Mouse (Mus musculus) cerebellum, adult 9-10 months (tissue): ENCODE measurements at regions not wholly inside any gene's neighbourhood (a gene's known extent, or its start where the extent isn't known, plus 50 kb on each side); places are given as distances from the start of the nearest gene placed in this dataset.

ENCODE experiments used
- DNase-seq: peaks from one replicate; pipeline ENCODE4 v3.0.0; 2022

DNA sequence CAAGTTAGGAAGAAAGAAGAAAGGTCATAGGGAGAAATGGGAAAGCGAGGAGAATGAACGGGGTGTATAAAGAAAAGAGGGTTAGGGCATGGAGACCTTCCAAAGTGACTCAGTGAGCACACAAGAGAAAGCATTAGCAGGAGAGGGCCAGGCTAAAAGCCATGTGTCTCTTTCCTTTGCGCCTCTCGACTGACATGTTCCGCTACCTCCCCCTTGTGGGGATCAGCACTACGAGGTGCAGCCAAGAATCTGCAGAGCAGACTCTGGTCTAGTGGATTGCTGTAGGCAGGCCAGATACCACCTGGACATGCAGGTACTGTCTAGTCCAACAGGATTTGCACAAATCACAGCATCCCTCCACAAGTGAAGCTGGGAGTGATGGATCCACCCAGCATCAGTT is 54.0 kb downstream of the Kcna5 start:
- peak; percentile 47 for DNase-seq

DNA sequence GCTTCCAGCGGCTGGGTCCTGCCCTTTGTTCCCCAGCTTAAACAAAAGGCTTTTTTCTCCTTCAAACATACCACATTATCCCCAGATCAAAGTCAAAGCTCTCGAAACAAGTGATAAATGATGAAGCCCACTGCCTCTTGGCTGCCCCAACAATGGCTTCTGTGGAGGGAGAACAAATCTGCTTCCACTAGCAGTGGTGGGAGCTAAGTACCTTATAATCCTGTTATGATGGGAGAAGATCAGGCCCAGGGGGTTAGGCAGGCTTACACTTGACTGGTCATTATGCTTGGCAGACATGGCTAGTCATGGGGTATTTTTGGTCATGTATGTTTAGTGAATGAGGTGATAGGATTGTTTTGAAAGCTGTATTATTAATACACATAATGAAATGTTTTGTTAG is 57.7 kb downstream of the Kcna5 start:
- DNase-seq: no peak

DNA sequence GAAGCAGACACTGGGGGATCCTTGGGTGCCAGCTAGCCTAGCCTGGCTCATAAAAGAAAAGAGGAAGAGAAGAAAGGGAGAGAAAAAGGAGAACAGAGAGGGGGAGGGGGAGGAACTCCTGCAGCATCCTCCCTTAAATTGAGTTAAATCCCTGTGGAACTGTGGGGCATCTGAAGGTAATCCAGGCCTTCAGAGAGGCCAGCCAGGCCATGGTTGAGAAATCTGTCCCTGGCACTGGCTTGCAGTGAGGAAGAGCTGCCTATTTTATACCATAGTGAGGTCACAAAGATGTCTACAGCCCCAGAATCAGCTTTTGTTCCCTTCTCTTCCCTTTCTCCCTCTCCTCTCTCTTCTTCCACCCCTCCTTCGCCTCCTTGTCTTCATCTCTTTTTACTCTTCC is 58.5 kb downstream of the Kcna5 start:
- no peak for DNase-seq

DNA sequence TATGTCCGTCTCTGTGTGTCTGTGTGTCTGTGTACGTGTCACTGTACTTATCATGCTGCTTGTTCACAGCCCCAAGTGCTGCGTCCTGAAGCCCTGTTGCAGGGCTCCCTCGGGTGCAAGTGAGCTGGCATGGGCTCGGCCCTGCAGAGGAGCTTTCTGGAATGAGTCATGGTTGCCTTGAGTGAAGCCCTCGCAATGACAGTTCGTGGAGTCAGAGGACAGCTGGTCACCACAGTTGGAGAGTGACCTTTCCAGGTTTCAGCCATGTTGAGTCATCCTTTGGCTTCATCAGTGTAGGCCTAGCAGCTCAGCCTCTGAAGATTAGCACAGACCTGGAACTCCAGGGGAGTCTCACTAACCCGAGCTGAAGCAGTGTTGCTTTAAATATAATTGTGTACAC is 59.7 kb downstream of the Kcna5 start:
- DNase-seq: peak; percentile 96

DNA sequence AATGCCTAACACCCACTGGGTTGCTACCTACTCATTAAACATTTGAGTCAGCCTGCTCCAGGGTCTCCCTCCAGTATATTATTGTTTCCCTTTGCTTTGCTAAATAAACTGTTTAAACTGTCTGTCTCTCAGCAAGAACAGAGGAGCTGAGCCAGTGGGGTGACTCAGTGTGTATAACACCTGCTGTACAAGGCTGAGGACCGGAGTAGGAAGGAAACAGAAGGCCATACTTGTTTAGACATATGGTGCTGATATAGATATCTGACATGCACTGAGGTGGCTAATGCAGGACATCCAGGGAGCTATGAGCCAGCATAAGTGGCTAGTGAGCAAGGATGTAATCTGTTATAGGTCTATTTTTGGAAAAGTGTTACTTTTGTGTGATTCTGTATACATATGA is 81.5 kb downstream of the Kcna5 start:
- DNase-seq: peak; percentile 64

DNA sequence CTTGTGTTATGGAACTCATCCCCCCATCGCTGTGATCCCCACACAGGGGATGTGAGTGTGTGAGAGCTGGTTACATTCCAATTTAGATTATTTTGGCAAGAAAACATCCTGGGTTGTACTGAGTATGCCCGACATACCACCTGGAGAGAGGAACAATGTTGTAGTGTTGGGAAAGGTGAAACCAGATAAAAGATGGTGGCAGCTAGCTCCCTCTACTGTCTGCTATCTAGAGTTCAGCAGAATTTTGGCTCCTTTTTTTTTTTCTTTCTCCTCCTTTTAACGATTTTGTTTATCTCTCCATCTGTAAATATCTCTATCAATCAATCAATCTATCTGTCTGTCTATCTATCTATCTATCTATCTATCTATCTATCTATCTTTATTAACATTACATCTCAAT is 89.7 kb downstream of the Kcna5 start:
- peak; percentile 23 for DNase-seq

DNA sequence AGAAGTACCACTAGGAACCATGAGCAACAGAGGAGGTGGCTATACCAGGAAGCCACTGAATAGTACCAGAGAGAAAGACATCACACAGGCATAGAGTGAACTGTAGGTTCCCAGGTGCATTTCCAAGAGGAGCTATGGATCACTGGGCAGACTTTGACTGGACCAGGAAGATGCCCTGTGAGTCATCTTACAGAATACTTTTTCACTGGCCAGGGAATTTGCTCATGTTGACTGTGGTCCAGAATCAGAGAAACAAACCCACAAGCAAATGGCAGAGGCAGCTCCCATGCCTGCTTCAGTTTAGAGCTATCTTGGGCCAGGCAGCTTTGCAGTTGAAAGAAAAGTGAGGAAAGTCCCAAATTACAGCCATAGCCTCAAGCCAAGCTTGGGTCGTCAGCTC is 95.0 kb downstream of the Kcna5 start:
- DNase-seq: no peak

DNA sequence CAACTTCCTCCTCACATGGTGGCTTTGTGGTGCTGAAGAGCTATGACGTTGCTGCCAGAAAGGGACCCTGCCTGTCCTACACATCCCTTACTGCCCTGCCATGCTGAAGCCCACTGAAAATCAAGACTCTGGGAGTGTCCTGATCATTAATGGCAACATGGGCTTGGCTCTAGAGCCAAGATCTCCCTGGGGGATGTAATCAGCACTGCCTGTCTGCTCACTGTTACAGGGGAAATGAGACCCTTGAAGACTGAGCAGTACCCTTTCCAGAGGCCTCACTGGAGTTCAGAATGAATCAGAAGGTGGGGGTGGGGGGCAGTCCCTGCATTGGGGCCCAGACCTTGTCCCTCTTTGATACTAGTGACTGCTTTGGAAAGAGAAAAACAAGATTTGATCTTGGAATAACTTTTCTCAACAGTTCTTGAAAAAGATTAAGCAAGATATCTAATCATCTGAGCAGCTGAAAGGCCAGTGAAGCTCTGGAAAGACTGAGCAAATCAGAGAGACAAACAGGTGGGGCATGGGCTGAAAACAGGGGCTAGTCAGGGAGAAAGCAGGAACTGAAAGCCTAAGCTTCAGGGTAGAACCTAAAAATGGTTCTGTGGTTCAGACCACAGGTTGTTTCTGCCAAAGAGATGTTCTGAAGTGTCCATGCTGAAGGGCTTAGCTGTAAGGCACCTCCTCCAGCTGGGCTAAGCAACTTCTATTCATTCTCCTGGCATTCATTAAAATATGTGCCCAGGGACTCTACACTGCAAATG is 97.1 kb downstream of the Kcna5 start:
- DNase-seq: no peak

DNA sequence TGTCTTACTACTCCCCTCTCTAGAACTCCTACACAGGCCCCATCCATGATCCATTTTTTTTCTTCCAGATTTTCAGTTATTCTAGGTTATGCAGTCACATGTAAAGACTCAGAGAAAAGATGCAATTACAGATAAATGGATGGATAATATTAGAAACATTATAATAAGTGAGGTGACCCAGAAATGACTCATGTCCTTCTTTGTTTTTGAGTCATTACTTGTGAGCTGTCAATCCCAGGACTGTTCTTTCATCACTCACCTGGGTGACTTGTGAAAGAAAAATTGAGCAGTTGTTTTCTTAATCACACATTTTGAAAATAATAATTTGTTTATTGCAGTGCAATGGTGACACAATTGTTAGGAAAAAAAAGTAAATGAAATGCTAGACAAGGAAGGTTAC is 108.0 kb downstream of the Kcna5 start:
- DNase-seq: no peak

DNA sequence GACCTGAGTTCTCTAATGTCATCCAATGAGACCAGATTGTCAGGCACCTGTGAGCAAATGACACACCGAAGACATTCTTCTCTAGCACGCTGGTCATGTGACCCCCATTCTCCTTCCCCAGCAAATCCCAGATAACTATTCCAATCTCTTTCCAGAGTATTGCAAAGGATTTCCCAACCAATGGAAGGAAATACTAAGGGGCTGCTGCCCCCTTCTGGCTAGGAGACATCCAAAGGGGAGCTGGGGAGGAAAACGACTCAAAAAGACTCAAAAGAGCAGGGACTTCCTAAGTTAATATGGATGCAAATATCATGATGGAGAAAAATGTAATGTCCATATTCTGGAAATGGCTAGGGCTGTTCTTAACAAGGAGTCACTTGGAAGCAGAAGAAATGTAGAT is 129.5 kb downstream of the Kcna5 start:
- peak; percentile 39 for DNase-seq

DNA sequence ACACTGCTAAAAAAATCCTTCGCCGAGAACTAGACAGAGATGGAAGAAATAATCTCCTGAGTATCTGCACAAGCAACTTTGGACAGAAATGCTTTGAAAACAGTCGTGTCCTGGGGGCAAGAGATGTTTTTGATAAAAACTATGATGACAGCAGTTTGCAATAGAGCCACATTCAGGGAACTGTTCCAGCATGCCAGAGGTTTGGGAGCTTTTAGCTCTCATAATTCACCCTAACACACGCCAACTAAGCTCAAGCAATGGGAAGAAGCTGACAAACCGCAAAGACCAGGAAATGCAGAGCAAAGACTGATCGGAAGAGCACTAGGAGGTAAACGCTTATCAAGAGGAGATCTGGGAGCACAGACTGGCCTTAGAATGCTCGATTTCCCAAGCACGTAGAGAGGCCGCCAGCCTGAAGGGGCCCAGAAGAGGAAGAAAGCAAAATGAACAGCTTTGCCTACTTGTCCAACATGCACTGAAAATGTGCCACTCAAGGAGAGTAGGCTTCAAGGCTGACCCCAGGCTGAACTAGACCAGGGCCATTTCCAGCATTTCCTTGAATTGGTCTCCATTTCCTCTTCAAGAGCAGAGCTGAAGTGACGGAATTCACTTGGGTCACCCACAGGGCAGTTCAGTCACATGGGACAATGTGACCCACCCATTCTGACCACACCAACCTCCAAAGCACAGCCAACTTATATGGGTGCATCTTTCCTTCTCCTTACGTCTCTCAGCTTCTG is 130.7 kb downstream of the Kcna5 start:
- no peak for DNase-seq

DNA sequence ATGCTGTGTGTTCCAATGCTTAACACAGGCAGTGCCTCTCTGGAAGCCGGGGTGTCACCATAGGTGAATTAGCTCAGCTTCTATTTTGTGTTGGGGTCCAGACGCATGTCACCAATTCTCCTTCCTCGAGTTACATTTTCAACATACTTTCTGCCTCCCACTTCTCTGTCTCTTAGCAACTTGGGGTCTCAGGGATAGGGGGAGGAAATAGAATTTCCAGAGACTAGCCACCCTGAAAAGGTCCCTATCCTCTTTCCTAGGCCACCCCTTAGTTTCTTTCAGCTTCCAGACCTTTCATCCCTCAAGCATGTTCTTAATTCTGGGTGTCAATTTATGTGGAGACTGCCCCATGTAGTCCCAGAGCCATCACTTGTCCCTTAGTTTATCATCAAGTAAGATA is 135.6 kb downstream of the Kcna5 start:
- DNase-seq: no peak

DNA sequence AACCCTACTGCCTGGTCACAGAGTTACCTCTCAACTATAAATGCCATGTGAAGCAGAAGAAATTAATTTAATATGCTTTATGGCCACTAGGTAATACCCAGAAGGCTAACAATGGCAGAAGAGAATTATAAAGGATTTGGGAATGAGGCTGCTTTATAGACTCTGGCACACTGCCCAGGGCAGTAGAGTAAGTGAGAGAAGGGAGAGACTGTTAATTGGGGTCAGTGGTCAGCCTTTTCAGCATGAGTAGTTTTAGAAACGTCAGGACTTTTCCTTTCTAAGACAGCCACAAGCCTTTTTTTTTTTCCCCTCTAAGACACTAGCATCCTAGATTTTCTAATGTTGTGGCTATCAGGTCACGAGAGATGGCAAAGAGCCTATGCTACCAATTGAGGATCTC is 136.6 kb downstream of the Kcna5 start:
- DNase-seq: no peak

DNA sequence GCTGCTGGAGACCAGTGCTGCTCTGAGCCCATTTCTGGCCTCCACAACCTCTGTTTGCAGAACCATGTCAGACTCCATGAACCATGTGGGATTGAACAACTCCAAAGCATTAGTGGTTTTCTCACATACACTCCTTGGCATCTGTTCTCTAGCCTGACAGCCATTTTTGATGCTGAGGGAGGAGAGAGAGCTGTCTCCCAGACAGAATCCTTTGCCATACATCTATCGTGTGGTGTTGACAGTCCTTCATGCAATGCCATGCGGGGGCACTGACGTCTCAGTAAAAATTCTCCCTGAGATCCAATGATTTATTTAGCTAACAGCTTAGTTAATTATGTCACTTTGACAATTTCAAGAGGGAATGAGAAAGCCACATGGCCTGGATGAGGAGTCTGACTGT is 140.2 kb downstream of the Kcna5 start:
- DNase-seq: no peak

DNA sequence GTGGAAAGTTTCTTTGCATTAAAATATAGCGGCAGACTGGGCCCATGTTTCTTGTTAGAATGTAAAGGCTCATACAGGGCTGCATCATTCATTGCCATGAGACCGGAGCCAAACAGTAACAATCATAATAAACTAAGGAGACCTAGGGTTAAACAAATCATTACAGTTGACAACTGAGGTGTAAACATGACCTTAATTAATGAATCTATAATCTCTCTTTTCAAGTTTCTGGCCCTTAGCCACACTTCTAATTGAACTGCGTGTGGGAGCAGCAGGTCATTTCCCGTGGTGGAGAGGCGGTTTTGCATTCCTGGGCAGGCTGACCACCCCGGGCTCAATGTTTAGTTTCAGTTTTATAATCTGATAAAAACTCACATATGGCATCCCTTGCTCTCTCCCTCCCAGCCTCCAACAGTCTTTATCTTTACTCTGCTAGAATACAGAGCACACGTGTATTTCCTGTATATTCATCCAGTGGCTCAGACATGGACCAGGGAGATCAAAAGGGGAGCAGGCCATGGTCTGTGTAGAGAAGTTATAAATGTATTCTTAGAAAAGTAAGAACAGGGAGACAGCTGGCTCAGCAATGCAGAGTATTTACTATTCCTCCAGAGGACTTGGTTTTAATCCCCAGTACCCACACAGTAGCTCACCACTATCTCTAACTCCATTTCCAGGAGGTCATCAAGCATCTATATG is 141.0 kb downstream of the Kcna5 start:
- DNase-seq: no peak

DNA sequence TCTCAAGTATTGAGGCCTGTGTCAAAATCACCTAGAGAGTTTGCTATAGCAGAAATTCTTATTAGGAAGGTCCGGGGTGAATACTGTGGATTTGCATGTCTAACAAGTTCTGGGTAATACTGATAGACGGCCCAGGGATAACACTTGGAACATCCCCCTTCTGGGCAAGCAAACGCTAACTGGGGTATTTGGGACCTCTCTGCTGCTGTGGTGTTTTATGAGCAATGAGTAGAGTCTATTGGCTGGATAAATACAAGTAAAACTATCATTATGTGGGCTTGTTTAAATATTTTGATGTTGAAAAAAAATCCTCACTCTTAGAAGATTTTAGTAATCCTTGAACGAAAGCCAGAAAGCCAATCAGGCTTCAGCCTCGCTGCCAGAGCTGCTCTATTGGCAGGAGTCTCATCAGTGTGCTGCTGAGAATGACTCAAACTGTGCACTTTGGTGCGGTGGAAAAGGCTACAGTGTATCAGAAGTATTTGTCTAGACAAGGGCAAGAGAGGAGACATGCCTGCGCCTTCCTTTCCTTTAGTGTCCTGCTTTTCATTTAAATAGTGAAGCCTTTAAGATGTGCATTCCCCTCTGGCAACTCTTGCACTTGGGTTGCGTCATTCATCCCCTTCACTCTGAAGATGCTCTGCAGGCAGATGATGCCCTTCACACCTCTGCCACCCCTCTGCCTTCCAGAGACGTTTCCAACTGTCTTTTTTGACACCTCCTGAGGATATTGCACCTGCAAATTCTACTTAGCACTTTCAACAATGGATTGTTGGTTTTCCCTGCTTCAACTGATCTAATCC is 150.8 kb downstream of the Kcna5 start:
- DNase-seq: peak; percentile 18

DNA sequence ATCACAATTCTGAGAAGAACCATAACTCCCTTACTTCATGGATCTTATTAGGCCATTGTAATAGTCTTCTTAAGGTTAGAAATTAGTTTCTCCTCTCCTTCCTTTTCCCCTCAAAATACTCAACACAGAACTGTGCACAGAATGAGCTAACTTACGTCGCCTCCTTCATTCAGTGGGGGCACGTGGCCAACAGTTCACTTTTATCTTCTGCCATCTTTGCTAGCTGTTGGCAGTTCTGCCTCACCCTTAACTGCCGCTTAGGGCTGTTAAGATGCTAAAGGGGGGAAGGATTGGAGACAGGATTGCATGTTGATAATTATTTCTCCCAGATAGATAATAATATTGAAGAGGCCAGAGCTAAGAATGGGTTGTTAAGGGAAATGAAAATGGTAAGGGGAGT is 158.0 kb downstream of the Kcna5 start:
- no peak for DNase-seq

DNA sequence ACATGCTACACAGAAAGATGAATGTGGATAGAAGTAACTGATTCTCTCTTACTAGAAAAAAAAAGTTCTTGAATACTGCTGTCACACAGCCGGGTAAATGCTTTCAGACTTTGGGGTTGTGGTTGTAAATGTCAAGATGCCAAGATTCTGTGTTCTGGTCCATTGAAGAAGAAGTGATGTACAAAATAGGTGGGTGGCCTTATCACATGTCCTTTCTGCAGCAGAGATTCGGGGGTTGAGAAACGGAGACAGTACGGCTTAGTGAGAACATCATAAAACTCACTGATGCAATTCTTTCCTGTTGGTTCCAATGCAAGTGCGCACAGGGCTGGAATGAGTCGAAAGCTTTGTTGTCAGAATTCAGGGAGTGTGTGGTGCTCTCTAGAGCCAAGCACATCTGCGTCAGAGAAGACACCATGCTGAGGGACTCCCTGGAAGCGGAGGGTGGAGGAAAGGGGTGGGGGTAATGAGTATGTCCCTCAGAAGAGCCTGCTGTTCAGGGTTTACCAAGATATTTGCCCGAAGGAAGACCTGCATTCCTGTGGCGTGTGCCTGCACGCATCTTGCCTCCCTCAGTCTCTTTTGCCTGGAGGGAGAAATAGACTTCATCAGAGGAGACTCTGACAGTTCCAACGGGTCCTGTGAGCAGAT is 160.1 kb downstream of the Kcna5 start:
- DNase-seq: no peak

DNA sequence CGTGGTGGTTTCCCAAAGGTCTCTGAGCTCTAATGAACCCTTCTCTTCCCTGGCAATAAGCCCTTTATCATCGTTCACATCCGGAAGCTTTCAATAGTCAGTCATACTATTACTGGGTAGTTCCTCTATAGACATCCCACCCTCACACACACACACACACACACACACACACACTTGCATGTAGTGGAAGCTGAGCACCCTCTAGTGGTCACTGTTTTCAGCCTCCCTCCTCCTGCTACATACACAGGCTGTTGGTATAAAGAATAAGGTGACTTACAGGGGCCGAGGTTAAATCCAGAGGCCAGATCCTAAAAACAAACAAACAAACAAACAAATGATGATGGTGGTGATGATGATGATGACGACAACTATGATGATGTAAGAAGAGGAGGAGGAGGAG is 163.2 kb downstream of the Kcna5 start:
- peak; percentile 53 for DNase-seq

DNA sequence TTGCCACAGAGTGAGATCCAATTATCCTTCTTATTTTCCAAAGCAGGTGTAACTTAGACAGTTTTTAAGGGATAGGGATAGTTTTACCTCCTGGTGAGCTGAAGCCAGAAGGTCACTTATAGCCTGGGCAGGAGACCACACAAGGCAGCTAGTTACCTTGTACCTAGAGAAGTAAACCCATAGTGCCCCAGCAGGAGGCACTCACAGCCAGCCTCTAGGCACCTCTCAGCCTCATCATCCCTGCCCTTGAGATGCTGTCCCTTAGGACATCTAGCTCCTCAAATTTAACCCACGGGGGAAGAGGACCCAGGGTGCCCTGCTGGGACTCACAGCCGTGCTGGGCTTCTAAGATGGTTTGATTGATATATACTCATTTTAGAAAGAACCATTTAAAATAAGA is 163.7 kb downstream of the Kcna5 start:
- no peak for DNase-seq

DNA sequence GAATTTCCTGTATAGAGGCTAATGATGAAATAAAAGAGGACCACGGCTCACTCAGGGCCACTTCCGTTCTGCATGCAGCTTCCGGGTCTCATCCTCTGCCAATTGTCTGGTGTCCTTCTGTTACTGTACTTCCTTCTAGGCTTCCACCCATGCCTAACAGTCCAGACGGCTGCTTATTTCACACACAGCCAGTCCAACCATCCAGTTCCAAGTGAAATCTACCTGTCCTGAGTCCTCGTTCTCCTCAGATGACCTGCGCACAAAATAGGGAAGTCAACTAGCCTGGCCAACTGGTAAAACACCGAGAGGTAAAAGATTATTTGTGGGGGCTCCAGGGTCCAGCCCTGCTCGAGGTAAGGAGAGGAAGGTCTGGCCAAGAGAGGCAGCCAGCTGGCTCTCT is 169.7 kb downstream of the Kcna5 start:
- peak; percentile 61 for DNase-seq

DNA sequence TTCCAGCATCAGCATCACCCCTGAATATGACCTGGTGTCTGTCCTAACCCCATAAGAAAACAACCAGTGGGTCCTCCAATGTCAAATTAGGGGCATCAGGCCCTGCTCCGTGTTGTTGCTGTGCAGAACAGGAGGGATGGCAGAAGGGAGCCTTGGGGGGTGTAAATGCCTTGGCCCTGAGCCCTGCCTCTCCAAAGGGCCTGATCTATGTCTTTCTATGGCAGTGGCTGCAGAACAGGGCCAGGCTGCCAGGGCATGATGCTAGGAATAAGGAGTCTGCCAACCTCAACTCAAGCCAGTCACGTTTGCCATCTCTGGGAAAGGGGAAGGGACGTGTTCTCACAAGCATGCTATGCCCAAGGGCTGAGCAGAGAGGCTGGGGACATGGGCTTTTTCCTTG is 172.9 kb downstream of the Kcna5 start:
- peak; percentile 98 for DNase-seq

DNA sequence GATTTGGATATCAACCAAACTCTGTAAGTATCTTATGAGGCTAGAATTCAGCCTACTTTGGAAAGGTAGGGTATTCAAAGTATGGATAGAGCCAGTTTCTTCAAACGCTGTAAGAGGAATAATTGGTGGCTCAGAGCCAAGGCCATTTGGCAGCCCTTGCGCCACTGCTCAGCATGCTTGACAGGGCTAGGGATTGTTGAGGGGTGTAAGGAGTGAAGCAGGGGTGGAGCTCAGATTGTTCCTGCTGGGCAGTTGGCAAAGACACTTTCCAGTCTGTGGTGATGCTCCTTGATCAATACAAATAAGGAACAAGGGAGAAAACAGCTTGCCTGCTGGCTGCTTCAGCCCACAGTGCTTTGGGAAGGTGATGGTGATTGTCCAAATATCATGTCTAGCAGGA is 181.9 kb downstream of the Kcna5 start:
- peak; percentile 67 for DNase-seq
